Comparison of ENCODE assay signal across 24 mouse cellular contexts in genomic region chr1:128633711-128634379, GRCm38 (mm10). TPM values are rescaled to one million over a fixed set of nuclear protein-coding genes. Genes with fewer than 3 reads are reported as not detected.
DNase-seq lines count a peak whose midpoint lies in the region; ATAC-seq and TF ChIP-seq lines count a peak whose summit lies in the region.
"Had no signal": no experiment of that assay in that cellular context is flagged by ENCODE, and none has a peak within 500 bp of the region (broad histone marks: within the 10 kb centered on the region; RNA-seq: fewer than 3 reads in every experiment).

No protein-coding gene starts in this region.

- peak; percentile 27 for DNase-seq in liver, adult 2 months (ENCODE audit: extremely low read depth, low read depth, low spot score)
- peak; percentile 73 for DNase-seq in kidney, postnatal 0 days (ENCODE audit: low spot score)
- DNase-seq in urinary bladder, postnatal 4 days (ENCODE audit: low spot score in 2 of 2): no peak
- DNase-seq in layer of hippocampus, adult 8-10 months (ENCODE audit: low spot score in 2 of 2): no peak
- DNase-seq: B cell, adult 2 months; cerebellum, adult 11 months; cerebellum, postnatal 10 days; gastrocnemius, postnatal 25 days; heart, adult 2 months; right cerebral cortex, postnatal 14 days; spleen, adult 18-20 months had no signal

- no peaks in the 10 kb centered on the region; the same call in 1 of the 2 replicates for H3K4me1 ChIP-seq in liver, adult 2 months (ENCODE audit: control insufficient read depth, insufficient read depth, low read length)
- H3K4me1 ChIP-seq in liver, embryonic 12.5 days: no peaks in the 10 kb centered on the region
- H3K4me1 ChIP-seq in kidney, postnatal 0 days (replicated peaks; ENCODE audit: insufficient read depth, low read length): no peaks in the 10 kb centered on the region
- H3K4me1 ChIP-seq: embryonic facial prominence, embryonic 12.5 days; limb, embryonic 13.5 days; midbrain, embryonic 13.5 days; neural tube, embryonic 12.5 days had no signal

- no peak overlapping the region for H3K9ac ChIP-seq in liver, adult 2 months (ENCODE audit: low read depth, low read length)
- no peak overlapping the region for H3K9ac ChIP-seq in liver, embryonic 12.5 days
- no peak overlapping the region for H3K9ac ChIP-seq in kidney, postnatal 0 days (ENCODE audit: low read depth, low read length)
- H3K9ac ChIP-seq: embryonic facial prominence, embryonic 12.5 days; hindbrain, embryonic 12.5 days; limb, embryonic 13.5 days; liver, embryonic 14.5 days; midbrain, embryonic 13.5 days; neural tube, embryonic 12.5 days had no signal

- ATAC-seq in liver, embryonic 12.5 days: no peak
- 0 out of 2 replicates have a peak, but pooled peaks have one; percentile 29 for ATAC-seq in common myeloid progenitor, adult 5-6 weeks (replicated peaks; ENCODE audit: low read depth, poor library complexity, severe bottlenecking)
- ATAC-seq in kidney, postnatal 0 days (replicated peaks; ENCODE audit: low FRiP score, low read depth): peak; percentile 68; the same call in 1 of the 2 replicates
- peak; percentile 77 for ATAC-seq in megakaryocyte, adult 5-6 weeks (ENCODE audit: poor library complexity, severe bottlenecking)
- ATAC-seq: intestine, postnatal 0 days; midbrain, embryonic 13.5 days; Patski had no signal

- H3K9me3 ChIP-seq in liver, embryonic 12.5 days (replicated peaks): no peaks in the 10 kb centered on the region
- H3K9me3 ChIP-seq in kidney, postnatal 0 days (replicated peaks; ENCODE audit: low read length): no peaks in the 10 kb centered on the region
- H3K9me3 ChIP-seq: embryonic facial prominence, embryonic 12.5 days; hindbrain, embryonic 12.5 days; limb, embryonic 13.5 days; midbrain, embryonic 13.5 days; neural tube, embryonic 12.5 days had no signal

- TF ChIP-seq CTCF in liver, adult 2 months (IDR thresholded peaks at IDR 0.05; ENCODE audit: low read depth, low read length): no peak
- no peak for TF ChIP-seq CTCF in kidney, postnatal 0 days (IDR thresholded peaks at IDR 0.05; ENCODE audit: low read depth)

- no peak overlapping the region for H3K27ac ChIP-seq in liver, adult 2 months (replicated peaks; ENCODE audit: insufficient read depth, low read depth, low read length)
- H3K27ac ChIP-seq in liver, embryonic 12.5 days: no peak overlapping the region
- no peak overlapping the region for H3K27ac ChIP-seq in kidney, postnatal 0 days
- H3K27ac ChIP-seq: embryonic facial prominence, embryonic 12.5 days; heart, adult 2 months; hindbrain, embryonic 12.5 days; limb, embryonic 13.5 days; liver, embryonic 14.5 days; midbrain, embryonic 13.5 days; neural tube, embryonic 12.5 days had no signal

- 79% methylated on average over 6 of the region's 6 CpGs for WGBS in liver, adult 2 months
- WGBS in liver, embryonic 12.5 days (ENCODE audit: insufficient replicate concordance): 60% methylated on average over 6 of the region's 6 CpGs
- WGBS in kidney, postnatal 0 days: 60% methylated on average over 6 of the region's 6 CpGs

- H3K4me3 ChIP-seq in liver, adult 2 months (ENCODE audit: insufficient read depth, low read depth, low read length): no peak overlapping the region
- H3K4me3 ChIP-seq in liver, embryonic 12.5 days: no peak overlapping the region
- no peak overlapping the region for H3K4me3 ChIP-seq in kidney, postnatal 0 days (replicated peaks; ENCODE audit: low read depth, low read length)
- H3K4me3 ChIP-seq: embryonic facial prominence, embryonic 12.5 days; heart, adult 2 months; hindbrain, embryonic 12.5 days; limb, embryonic 13.5 days; midbrain, embryonic 13.5 days; neural tube, embryonic 12.5 days had no signal

- H3K27me3 ChIP-seq in liver, adult 2 months (ENCODE audit: control insufficient read depth, insufficient read depth, low read length): peaks cover 3% of the 10 kb centered on the region
- H3K27me3 ChIP-seq in liver, embryonic 12.5 days (replicated peaks): no peaks in the 10 kb centered on the region
- H3K27me3 ChIP-seq in kidney, postnatal 0 days (ENCODE audit: insufficient read depth, low read length): no peaks in the 10 kb centered on the region
- H3K27me3 ChIP-seq: CH12.LX; embryonic facial prominence, embryonic 12.5 days; hindbrain, embryonic 12.5 days; limb, embryonic 13.5 days; neural tube, embryonic 12.5 days; Patski had no signal

- no peak overlapping the region for H3K4me2 ChIP-seq in liver, embryonic 12.5 days
- no peak overlapping the region for H3K4me2 ChIP-seq in kidney, postnatal 0 days (ENCODE audit: low read length)
- H3K4me2 ChIP-seq: embryonic facial prominence, embryonic 12.5 days; hindbrain, embryonic 12.5 days; limb, embryonic 13.5 days; midbrain, embryonic 13.5 days; neural tube, embryonic 12.5 days had no signal

- no peak for TF ChIP-seq POLR2A in liver, adult 2 months (IDR thresholded peaks at IDR 0.05; ENCODE audit: extremely low read depth, insufficient read depth, low read length)

- H3K79me2 ChIP-seq in liver, adult 2 months (ENCODE audit: control insufficient read depth, insufficient read depth, low read length): no peaks in the 10 kb centered on the region

- no peaks in the 10 kb centered on the region for H3K36me3 ChIP-seq in liver, adult 2 months (ENCODE audit: control insufficient read depth, insufficient read depth, low read length)
- H3K36me3 ChIP-seq in liver, embryonic 12.5 days: no peaks in the 10 kb centered on the region
- H3K36me3 ChIP-seq in kidney, postnatal 0 days (ENCODE audit: insufficient read depth, low read length): no peaks in the 10 kb centered on the region
- H3K36me3 ChIP-seq: embryonic facial prominence, embryonic 12.5 days; G1E; hindbrain, embryonic 12.5 days; limb, embryonic 13.5 days; midbrain, embryonic 13.5 days; neural tube, embryonic 12.5 days had no signal

RNA-seq across cellular contexts. Expression of gene Cxcr4, which starts 41.8 kb away (rescaled TPM):
- 0.74 and 2.4 TPM in 2 replicates for total RNA-seq in liver, adult 2 months (2014; rRNA removed)
- polyA plus RNA-seq in liver, adult 2 months (2012; rRNA removed): 1.8 and 2.4 TPM in 2 replicates
- polyA plus RNA-seq in liver, embryonic 12.5 days (2016; fragmentation: Nextera tagmentation; extraction: Ambion mirVana): 0.88 and 0.93 TPM in 2 replicates
- 77.8 and 110 TPM in 2 replicates for total RNA-seq in common myeloid progenitor, adult 5-6 weeks (2017)
- polyA plus RNA-seq in kidney, postnatal 0 days (2015; fragmentation: Nextera tagmentation; extraction: Ambion mirVana): 8.8 and 9.9 TPM in 2 replicates
- 507 and 516 TPM in 2 replicates for total RNA-seq in megakaryocyte, adult 5-6 weeks (2015)
- total RNA-seq in megakaryocyte, adult 5-6 weeks (2017): 307 and 321 TPM in 2 replicates
- 1 to 10 TPM; 2.8 to 6.0 (median 5.6) TPM for total RNA-seq in layer of hippocampus, adult 8-10 months (2022)
- polyA plus RNA-seq: G1E had no signal

Comparison
In these comparisons a context has a peak if more than half of its experiments do, and no peak if none do; other contexts are left out.
1. DNase-seq: peak in liver, adult 2 months (single experiment) and kidney, postnatal 0 days (single experiment); none in urinary bladder, postnatal 4 days (0 of 2) and layer of hippocampus, adult 8-10 months (0 of 2).
2. RNA of gene Cxcr4, which starts 41.8 kb away (total RNA-seq): 307 to 516 TPM in megakaryocyte, adult 5-6 weeks and 77.8 to 110 TPM in common myeloid progenitor, adult 5-6 weeks; 2.8 to 6.0 TPM in layer of hippocampus, adult 8-10 months and 0.74 to 2.4 TPM in liver, adult 2 months; every median in the first group is over 10 times any median in the second.